Mouse (Mus musculus): ENCODE measurements around the gene Tmed11. TPM values are rescaled to one million over a fixed set of nuclear protein-coding genes. Genes with fewer than 3 reads are reported as not detected.
"Not testable (repeated sequence)": the region's sequence is repeated elsewhere in the genome, so short reads cannot be mapped to it uniquely, and the experiment has no call there.

Tmed11 gene
- total and polyA plus RNA-seq, 2 experiments from 2014 or later: not detected

GRCm38 (mm10) chr5:108760002-108760401, 35.2 kb downstream of the Tmed11 start:
- ATAC-seq (no peak), DNase-seq (no peak)
- Histone ChIP-seq H3K4me1 (ENCODE audit: insufficient read depth) (no peaks in the 10 kb centered on the region), H3K9ac (no peak overlapping the region), H3K27me3 (ENCODE audit: insufficient read depth, low read length) (no peaks in the 10 kb centered on the region), H3K9me3 (ENCODE audit: low read length) (no peaks in the 10 kb centered on the region), H3K36me3 (ENCODE audit: insufficient read depth) (no peaks in the 10 kb centered on the region), H3K27ac (ENCODE audit: low read depth, low read length) (no peak overlapping the region), H3K4me2 (ENCODE audit: low read depth) (no peak overlapping the region), H3K4me3 (ENCODE audit: low read depth, low read length) (no peak overlapping the region)
- no peak for TF ChIP-seq CTCF (IDR thresholded peaks at IDR 0.05; ENCODE audit: low read depth)
- WGBS: 89% methylated on average over 2 of the region's 2 CpGs

GRCm38 (mm10) chr5:108758396-108758795, 36.8 kb downstream of the Tmed11 start:
- Histone ChIP-seq H3K4me1 (ENCODE audit: insufficient read depth) (no peaks in the 10 kb centered on the region), H3K9ac (no peak overlapping the region), H3K27ac (ENCODE audit: low read depth, low read length) (no peak overlapping the region), H3K36me3 (ENCODE audit: insufficient read depth) (no peaks in the 10 kb centered on the region), H3K27me3 (ENCODE audit: insufficient read depth, low read length) (no peaks in the 10 kb centered on the region), H3K9me3 (ENCODE audit: low read length) (no peaks in the 10 kb centered on the region), H3K4me3 (ENCODE audit: low read depth, low read length) (no peak overlapping the region), H3K4me2 (ENCODE audit: low read depth) (no peak overlapping the region)
- ATAC-seq: no peak
- peak; percentile 1 for DNase-seq
- 0 out of 2 replicates have a peak, but pooled peaks have one; percentile 21 for TF ChIP-seq CTCF (IDR thresholded peaks at IDR 0.05; ENCODE audit: low read depth)
- 57% methylated on average over 3 of the region's 3 CpGs for WGBS

GRCm38 (mm10) chr5:108751258-108751657, 43.9 kb downstream of the Tmed11 start:
- H3K9ac ChIP-seq; H3K27ac ChIP-seq (ENCODE audit: low read depth, low read length); H3K4me1 ChIP-seq (ENCODE audit: insufficient read depth); H3K4me3 ChIP-seq (ENCODE audit: low read depth, low read length); DNase-seq; ATAC-seq; H3K9me3 ChIP-seq (ENCODE audit: low read length); H3K4me2 ChIP-seq (ENCODE audit: low read depth); H3K27me3 ChIP-seq (ENCODE audit: insufficient read depth, low read length); H3K36me3 ChIP-seq (ENCODE audit: insufficient read depth): not testable (repeated sequence)
- WGBS: 90% methylated on average over 4 of the region's 4 CpGs

- no peaks in the 10 kb centered on the region for H3K4me1 ChIP-seq (ENCODE audit: insufficient read depth)
- WGBS: 81% methylated on average over 5 of the region's 5 CpGs
- no peak for TF ChIP-seq CTCF (IDR thresholded peaks at IDR 0.05; ENCODE audit: low read depth)
Observed at GRCm38 (mm10) chr5:108750328-108751210, 44.6 kb downstream of the Tmed11 start.

DNA sequence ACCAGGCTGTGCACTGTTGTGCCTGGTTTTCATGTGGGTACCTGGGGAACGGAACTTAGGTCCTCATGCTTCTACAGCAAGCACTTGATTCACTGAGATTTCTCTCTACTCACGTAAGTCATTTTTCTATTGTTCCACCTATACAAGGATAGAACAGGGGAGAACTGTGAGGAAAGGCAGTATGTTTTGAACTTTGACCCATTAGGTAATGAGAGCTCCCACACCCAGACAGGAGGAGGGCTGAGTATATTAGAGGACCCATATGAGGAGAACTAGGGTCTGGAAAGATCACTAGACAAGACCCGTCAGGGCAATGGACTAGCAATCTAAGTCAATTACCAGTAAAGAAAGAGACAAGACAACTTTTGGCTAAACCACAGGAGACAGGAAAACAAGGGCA, 50.5 kb downstream of the Tmed11 start:
- ATAC-seq (no peak), DNase-seq (no peak)
- Histone ChIP-seq H3K9me3 (ENCODE audit: low read length) (no peaks in the 10 kb centered on the region), H3K36me3 (ENCODE audit: insufficient read depth) (no peaks in the 10 kb centered on the region), H3K4me3 (ENCODE audit: low read depth, low read length) (no peak overlapping the region), H3K4me2 (ENCODE audit: low read depth) (no peak overlapping the region), H3K4me1 (ENCODE audit: insufficient read depth) (no peaks in the 10 kb centered on the region), H3K27me3 (ENCODE audit: insufficient read depth, low read length) (no peaks in the 10 kb centered on the region), H3K9ac (no peak overlapping the region), H3K27ac (ENCODE audit: low read depth, low read length) (no peak overlapping the region)
- no peak for TF ChIP-seq CTCF (IDR thresholded peaks at IDR 0.05; ENCODE audit: low read depth)
- WGBS: 83% methylated on average over 3 of the region's 3 CpGs

More at GRCm38 (mm10) chr5:108750328-108751210, 44.6 kb downstream of the Tmed11 start:
- H3K4me2 ChIP-seq (ENCODE audit: low read depth): no peak overlapping the region
- no peaks in the 10 kb centered on the region for H3K9me3 ChIP-seq (ENCODE audit: low read length)
- no peak overlapping the region for H3K4me3 ChIP-seq (ENCODE audit: low read depth, low read length)
- H3K9ac ChIP-seq: no peak overlapping the region
- H3K27me3 ChIP-seq (ENCODE audit: insufficient read depth, low read length): no peaks in the 10 kb centered on the region
- no peak overlapping the region for H3K27ac ChIP-seq (ENCODE audit: low read depth, low read length)
- H3K36me3 ChIP-seq (ENCODE audit: insufficient read depth): no peaks in the 10 kb centered on the region
- DNase-seq (no peak), ATAC-seq (no peak)

GRCm38 (mm10) chr5:108743856-108744255, 51.3 kb downstream of the Tmed11 start:
- DNase-seq (no peak), ATAC-seq (no peak)
- Histone ChIP-seq H3K9me3 (ENCODE audit: low read length) (no peaks in the 10 kb centered on the region), H3K9ac (no peak overlapping the region), H3K27ac (ENCODE audit: low read depth, low read length) (no peak overlapping the region), H3K27me3 (ENCODE audit: insufficient read depth, low read length) (no peaks in the 10 kb centered on the region), H3K36me3 (ENCODE audit: insufficient read depth) (no peaks in the 10 kb centered on the region), H3K4me1 (ENCODE audit: insufficient read depth) (no peaks in the 10 kb centered on the region), H3K4me3 (ENCODE audit: low read depth, low read length) (no peak overlapping the region), H3K4me2 (ENCODE audit: low read depth) (no peak overlapping the region)
- TF ChIP-seq CTCF (IDR thresholded peaks at IDR 0.05; ENCODE audit: low read depth): no peak
- 65% methylated on average over 2 of the region's 2 CpGs for WGBS

- Histone ChIP-seq H3K4me1 (ENCODE audit: insufficient read depth) (no peaks in the 10 kb centered on the region), H3K9ac (no peak overlapping the region), H3K27ac (ENCODE audit: low read depth, low read length) (no peak overlapping the region), H3K27me3 (ENCODE audit: insufficient read depth, low read length) (no peaks in the 10 kb centered on the region), H3K36me3 (ENCODE audit: insufficient read depth) (no peaks in the 10 kb centered on the region), H3K4me2 (ENCODE audit: low read depth) (no peak overlapping the region), H3K9me3 (ENCODE audit: low read length) (no peaks in the 10 kb centered on the region), H3K4me3 (ENCODE audit: low read depth, low read length) (no peak overlapping the region)
- 60% methylated on average over 2 of the region's 2 CpGs for WGBS
- no peak for ATAC-seq
- TF ChIP-seq CTCF (IDR thresholded peaks at IDR 0.05; ENCODE audit: low read depth): no peak
- no peak for DNase-seq
Observed at GRCm38 (mm10) chr5:108742596-108742995, 52.6 kb downstream of the Tmed11 start.
